Mouse (Mus musculus) kidney, adult 2 months (tissue): ENCODE results near the gene Cryga.

Source experiments
- CTCF ChIP-seq: fragments of 200-500 bp; conservative IDR thresholded peaks from 2 replicates; pipeline ENCODE4 v1.5.1; 2011; ENCODE audit warnings: low read depth, mild to moderate bottlenecking, control low read depth, low read length, moderate library complexity, mixed read lengths; ENCODE audit not compliant: insufficient read depth, insufficient read length
- POLR2A ChIP-seq: fragments of 200-500 bp; IDR thresholded peaks from one replicate; pipeline ENCODE4 v1.6.1; 2011; ENCODE audit warnings: low read depth, low read length, control low read depth

DNA sequence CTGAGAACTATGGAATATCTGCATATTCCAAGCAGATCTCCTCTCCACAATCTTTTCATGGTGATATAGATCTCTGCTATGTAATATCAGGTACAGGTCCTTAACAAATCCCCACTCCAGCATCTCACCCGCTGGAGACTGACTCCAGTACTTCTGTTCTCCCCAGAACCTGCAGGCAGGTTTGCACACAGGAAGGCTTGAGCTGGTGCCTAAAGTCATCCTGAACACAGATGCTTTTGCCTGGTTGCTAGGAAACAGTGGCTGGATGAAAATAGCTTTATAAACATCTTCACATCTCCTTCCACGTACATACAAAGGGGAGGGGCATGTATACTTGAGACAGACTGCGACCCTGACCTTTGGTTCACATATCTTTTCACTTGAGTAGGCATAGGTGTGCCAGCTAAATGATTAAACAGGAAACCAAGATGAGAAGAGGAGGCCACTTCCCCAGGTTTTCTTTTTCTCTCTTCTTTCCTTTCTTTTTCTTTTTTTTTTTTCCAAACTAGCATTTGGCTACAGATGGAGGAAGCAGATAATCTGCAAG is 26.5 kb upstream of the Cryga start:
- TF ChIP-seq CTCF (no peak), POLR2A (no peak)
